Mouse (Mus musculus) natural killer cell, adult 2 months (primary cell): Measurements from ENCODE around the gene Plxna2.

ENCODE experiments used
- DNase-seq, 2 experiments: peaks; one replicate each; pipeline ENCODE4 v3.0.0; 2022; ENCODE audit warnings: low spot score in 2 of 2

Gene Plxna2

DNA sequence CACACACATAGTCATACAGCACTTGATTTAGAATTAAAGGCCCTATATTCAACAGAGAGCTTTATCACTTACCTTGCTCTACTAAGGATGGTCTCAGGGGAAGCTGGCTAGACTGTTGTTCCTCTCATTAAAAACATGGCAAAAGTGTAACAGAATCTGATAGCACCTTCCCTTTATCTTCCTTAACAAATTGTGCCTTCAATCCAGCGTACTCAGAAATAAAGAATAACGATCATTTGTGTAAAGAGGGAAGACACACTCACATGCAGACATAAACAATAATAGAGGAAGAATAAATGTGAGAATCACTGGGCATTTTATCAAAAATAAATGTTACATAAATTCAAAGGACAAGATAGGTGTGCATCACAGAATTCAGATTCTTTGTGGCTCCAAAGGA is at the start of gene Plxna2:
TSS of gene Plxna2 (plus strand) at position 301 of the 400 bp plus-strand sequence.
- DNase-seq = no peak

DNA sequence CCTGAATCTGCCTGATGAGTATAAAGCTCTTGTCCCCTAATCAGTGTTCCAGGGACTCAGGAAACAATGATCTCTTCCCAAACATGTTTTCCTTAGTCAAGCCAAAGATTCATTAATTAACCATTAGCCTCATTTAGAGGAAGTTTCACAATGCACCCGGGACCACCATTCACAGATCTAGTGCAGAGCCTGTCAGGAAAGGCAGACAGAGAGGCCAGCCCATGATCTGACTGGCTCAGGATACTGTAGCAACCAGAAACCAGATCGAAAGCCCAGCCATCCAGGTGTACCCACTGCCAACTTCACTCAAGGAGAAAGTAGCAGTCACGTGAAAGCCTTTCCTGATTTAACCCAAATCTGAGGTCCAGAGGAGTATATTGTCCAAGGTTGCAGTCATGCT is 44.1 kb upstream of the Plxna2 start:
- DNase-seq = no peak

DNA sequence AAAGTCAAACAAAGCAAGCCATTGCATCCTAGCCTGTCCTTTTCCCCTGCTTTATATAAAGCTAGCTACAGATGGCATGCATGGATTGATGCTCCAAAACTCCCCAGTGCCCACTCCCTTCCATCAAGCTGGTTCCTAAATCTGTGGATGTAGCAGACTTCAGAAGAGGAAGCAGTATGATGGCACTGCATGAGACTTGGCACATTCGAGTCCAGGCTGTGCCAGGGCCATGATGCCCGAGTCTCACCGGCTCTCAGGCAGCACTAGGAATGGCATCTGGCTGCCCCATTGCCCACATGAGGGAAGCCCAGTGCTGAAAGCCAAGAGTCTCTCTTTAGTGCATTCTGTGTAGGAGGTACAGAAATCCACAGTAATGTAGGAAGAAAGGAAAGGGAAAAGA is 39.7 kb upstream of the Plxna2 start:
- DNase-seq = no peak

DNA sequence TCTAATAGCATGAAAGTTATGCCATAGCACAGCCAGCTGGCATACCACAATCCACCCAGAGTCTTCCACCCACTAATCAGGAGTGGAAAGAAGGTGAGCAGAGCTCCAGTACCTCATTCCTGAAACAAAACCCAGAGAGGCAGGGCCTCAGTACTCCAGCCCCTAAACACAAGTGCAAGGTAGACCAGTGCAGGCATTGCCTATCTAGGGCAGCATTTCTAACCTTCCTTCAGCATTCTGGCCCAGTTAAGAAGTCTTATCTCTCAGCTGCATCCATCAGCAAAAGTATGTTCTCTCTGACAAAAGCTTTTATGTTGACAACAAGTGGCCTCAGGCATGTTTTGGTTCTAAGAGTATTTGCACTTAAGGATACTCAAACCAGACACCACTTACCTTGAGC is 37.5 kb upstream of the Plxna2 start:
- no peak for DNase-seq

DNA sequence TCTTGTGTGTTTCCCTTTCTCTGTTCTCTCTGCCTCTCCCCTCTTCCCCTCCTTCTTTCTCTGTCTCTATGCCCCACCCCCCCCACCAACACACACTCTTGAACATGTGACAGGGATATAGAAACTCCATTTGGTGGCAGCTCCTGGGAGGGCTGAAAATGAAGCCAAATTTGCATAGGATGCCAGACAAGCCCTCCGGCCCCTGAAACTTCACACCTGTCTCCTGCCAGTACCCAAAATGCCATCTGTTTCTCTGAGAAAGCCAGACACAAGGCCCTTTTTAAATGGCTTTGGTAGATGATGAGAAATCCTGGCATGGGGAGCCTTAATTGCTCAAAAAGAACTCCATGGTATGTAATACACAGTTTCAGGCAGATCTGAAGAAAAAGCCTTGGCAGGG is 31.3 kb upstream of the Plxna2 start:
- DNase-seq = no peak

DNA sequence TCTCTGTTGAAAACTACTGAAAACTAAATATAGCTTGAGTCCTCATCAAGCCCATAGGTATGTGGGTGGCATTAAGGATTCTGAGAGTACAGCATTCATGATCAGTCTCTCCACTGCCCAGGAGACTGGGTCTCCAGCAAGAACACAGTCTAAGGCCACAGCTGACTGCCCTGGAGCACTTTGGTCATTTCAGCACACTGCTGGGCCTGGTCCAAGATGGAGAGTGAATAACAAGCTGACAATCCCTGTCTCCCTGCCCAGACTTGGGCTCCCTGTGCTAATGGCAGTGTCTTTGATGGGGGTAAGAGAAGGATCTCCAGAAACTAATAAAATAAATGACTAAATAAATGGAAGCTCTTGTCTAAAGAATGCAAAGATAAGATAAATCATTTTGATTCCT is 30.5 kb upstream of the Plxna2 start:
- DNase-seq = no peak

DNA sequence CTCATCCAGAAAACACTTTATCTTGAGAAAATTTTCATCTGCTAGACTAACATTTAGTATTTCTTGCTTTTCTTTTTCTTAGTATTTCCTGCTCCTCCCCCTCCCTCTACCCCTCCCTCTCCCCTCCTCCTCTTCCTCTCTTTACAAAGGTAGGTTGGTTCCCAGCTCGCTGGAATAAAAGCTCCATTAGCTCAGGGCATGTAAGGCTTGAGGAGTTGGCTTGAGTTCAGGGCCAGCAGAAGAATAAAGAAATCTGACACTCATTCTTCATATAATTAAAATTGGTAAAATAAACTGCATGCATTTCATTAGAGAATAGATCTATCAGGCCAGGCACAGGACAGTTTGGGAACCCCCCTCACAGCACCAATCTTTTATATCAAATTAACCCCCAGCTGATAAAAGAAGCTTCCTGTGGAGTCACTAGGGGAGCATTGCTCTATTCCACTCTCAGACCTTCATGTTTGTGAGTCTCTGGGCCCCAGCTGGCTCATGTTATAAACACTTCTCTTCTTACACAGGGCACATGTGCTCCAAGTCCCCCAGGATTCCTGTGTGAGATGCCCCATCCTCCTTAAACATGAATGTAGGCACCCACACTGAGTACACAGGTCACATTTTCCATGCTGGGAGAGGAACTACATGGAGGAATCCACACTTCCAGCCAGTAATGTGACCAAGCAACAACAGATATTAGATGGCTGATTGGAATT is 29.9 kb upstream of the Plxna2 start:
- DNase-seq = no peak

DNA sequence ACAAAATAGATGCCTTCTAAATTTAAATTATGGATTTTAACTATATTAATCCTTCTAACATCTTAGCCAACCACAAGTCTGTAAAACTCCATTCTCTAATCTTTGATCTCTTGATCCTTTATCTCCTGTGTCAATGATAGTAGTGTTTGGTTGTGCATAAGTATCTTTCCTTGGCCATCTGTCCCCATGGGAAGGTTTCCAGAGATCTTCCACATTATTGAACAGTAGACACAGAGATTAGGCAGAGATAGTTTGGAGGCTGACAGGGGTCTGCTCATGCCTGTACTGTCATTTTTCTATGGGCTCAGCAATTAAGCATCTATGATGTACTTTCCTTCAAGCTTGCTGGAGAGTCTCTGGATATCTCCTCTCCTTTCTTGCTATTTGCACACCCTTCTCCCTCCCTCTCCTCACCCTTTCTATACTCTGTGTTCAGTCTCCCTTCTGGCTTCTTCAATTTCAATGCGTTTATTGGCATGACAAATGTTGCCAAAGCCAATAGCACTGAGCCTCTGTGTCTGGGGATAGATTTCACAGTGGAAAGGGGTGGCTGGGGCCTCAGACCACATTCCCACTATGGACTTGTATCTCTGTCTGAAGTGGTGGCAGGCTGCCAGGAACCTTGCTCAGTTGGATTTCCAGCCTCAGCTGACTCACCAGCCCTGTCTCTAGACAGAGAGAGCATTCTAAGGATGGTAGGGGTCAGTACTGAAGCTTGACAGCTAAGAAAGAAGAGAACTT is 29.1 kb upstream of the Plxna2 start:
- no peak for DNase-seq

DNA sequence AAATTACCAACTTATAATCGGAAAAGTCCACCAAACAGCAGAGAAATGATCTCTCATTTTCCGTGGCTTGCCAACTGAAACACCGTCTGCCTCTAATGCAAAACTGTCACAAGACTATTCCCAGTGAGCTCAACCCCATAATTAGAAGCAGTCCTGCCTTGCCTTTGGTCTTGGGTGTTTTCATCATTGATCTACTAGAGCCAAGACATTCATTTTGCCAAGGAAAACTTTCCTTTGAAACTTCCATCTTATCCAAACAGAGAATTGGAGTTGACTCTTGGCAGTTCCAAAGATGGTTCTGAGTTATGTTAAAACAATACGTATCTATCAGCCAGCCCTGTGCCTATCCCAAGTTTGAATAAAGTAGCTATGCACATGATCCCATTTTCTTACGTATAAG is 24.9 kb upstream of the Plxna2 start:
- no peak for DNase-seq

DNA sequence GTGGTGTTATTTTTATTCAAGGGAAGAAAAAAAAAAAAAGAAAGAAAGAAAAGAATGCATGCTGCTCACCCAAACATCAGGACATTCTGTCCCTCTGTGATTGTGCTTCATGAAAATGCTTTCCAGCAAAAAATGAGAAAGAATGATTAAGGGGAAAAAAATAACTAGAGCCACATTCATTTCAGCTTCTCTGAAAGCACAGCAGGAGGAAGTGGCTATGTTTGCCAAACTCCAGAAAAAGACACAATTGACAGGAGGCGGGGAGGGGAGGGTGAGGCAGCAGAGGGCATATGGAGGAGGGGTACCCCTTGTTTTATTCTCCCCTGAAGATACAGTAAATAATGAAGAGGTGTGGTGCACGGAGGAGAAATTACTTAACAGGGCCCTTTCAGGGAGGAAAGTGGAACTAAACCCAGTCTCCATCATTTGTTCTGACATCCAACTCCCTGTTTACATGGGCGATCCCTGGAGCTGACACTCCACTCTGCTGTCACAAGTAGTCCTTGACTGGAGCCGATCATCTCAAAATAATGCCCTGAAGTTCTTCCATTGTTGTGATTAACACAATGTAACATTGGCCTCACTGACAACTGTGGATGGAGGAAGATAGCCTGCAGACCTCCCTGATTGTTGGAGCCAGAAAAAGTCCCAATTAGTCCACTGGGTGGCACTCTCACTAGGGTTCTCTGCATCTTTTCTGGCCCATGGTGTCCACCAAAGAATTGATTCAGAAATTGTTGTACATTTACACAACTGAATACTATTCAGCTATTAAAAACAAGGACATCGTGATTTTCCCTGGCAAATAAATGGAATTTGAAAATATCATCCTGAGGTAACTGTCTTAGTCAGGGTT is 10.4 kb upstream of the Plxna2 start:
- DNase-seq = no peak

DNA sequence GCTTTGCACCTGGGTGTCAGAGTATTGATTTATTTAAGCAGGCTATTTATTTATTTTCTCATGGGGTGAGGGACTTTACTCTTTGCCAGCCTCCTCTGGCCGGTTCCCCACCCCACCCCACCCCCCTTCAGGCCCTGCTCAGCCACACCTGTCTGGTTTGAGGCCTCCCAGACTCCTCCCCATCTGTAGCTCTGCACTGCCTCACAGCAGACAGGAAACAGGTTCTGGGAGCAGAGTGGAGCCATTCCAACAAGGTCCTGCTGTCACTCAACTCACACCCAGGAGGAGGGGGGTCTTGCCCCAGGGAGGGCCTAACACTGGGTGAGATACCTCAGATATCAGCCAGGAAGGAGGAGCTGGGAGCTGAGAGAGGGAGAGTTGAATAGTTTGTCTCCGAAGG is 7.5 kb upstream of the Plxna2 start:
- no peak for DNase-seq

DNA sequence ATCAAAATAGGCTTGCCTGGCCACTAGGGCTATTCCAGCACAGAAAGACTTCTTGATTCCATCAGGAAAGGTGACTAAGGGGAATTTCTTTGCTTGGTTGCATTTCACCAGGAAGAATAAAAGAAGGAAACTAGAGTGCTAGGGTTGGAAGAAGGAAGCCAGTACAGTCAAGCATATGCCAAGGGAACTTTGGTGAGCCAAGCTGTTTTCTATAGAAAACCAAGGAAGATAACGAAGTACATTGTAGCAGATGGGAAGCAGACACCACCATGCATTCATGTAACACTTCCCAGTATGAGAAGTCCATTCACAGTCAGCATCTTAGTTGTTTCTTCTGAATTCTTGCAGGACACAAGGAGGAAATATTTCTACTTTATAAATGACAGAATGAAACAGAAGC is 5.4 kb upstream of the Plxna2 start:
- no peak for DNase-seq

DNA sequence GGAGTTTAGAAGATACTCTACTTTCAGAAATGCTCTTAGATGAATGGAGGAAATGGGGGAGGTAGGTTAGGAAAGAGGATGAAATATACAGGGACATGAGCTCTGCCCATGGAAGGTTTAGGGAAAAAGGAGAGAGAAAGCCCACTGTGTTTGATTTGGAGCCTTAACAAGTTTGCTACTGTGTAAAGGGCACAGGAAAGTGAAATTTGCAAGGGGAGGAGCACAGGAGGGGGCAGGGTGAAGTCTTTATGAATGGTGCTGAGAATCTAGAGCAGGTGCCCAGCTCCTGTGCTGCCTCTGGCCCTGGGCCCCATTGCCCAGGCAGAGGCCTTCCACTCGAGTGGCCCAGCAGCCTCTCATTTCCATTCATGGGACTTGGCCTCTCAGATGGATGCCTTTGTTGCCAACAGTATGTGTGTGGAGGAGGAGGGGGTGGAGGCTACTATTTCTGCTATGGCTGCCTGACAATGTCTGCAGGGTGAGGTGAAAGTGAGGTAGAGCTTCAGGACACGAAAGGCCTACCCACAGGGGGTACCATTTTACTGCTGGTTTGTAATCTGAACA is 4.7 kb upstream of the Plxna2 start:
- DNase-seq = no peak

DNA sequence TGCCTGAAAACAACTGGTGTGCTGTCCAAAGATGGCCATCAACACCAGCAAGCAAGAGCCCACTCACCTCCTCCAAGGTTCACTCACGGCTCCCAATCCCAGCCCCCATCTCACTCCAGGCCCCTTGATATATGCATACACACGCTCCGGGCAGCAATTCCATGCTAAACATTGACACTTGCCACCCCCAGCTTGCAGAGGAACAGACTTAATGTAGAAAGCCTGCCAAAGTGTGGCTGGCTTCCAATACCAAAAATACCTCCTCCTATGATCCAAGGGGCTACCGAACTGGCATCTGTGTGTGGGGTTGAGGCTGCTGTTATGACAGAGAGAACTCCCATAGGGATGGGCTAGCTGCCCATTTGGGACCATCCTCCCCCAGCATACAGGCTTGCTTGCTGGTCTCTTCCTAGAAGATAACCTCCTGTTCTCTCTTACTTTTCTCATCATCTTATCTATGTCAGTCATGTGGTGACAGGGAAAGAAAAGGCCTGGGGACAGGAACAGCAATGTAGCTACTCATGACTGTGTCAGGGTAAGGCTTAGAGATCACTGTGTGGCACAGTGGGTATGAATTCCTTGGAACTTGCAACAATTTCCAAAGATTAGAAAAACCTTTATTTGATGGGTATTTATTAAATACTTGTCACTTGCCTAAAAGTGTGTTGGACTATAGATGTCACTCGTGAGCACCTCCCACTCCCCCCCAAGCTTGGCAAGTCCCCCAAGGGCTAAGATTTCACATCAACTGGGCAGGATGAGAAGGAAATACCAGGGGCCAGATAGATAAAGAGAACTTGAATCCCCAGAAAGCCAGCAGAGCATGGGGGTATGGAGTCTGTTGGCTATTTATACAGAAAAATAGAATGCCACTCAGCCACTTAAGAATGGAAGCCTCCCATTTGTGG is 3.8 kb upstream of the Plxna2 start:
- DNase-seq = no peak

DNA sequence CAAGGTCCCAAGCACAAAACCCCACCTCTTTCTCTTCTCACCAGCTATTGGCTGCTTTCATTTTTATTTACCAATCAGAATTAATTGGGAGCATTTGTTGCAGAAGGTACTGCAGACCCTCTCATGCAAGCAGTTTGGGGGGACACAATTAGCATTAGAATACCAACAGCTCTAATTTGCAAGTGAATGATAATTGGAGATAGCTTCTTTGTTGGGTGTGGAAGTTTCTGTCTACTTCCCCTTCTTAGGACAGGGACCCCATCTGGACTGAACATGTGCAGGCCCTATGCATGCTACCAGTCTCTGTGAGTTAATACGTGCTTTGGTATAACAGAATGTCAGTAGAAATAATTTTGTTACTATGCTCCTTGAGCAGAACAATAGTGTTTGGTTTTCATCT is 1.9 kb upstream of the Plxna2 start:
- DNase-seq = no peak

DNA sequence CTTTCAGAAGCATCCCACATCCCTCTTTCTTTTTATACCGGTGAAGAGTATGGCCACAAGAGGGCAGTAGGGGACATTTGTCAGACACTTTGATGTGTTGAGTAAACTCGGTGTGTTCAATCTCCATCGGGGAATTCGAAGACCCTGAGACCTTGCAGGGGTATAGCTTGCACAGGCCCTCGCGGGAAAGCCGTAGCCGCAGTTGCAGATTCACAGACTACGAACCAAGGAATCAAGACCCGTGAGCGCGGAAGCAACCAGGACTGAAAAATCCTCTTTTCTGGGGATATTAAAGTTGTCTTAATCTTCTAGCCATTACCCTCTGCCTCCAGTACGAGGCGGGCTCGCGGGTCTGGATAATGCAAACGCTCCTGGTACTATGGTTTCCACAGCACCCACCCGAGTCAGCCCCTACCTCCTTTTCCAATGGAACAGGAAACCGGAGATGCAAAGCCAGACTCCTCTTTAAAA is 858 bp downstream of the Plxna2 start:
- peak in 1 of 2 experiments; percentile 14 for DNase-seq

DNA sequence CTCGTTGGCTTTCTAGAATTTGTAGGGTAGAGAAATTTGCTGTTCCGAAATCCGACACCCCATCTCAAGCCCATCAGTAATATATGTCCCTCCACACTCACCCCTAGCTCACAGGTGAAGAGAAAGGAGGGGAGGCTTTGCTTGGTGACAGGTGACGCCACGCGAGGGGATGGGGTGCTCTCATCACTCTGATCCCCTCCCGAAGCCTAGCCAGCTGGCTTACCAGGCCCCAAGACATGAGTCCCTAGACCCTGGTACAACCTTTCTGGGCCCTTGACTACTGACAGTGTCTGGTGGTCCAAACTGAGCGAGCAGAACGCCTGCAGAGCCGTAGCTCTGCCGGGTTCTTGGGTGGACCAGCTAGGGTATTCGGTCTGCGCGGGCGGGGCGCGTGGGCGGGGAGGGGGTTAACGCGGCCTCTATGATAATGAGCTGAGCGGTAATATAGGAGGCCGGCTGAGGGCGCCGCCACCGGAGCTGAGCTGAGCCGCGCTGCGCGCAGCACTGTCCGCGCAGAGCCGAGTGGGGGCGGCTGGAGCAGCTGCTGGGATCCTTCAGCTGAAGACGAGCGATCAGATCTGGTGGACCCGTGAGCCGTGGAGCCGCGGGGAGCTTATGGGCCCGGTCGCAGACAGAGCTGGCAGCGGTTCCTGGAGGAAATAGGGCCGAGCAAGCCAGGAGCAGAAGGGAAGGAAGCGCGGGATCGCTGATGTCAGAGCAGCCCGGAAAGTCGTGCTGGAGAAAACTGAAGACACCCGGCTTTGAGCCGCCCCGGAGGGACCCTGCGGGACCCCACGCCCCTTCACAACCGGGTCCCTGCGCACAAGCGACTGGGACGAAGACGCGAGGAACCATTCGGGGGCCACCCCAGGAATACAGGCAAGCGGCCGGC is 1.6 kb downstream of the Plxna2 start:
- DNase-seq = peak in 1 of 2 experiments; percentile 3

DNA sequence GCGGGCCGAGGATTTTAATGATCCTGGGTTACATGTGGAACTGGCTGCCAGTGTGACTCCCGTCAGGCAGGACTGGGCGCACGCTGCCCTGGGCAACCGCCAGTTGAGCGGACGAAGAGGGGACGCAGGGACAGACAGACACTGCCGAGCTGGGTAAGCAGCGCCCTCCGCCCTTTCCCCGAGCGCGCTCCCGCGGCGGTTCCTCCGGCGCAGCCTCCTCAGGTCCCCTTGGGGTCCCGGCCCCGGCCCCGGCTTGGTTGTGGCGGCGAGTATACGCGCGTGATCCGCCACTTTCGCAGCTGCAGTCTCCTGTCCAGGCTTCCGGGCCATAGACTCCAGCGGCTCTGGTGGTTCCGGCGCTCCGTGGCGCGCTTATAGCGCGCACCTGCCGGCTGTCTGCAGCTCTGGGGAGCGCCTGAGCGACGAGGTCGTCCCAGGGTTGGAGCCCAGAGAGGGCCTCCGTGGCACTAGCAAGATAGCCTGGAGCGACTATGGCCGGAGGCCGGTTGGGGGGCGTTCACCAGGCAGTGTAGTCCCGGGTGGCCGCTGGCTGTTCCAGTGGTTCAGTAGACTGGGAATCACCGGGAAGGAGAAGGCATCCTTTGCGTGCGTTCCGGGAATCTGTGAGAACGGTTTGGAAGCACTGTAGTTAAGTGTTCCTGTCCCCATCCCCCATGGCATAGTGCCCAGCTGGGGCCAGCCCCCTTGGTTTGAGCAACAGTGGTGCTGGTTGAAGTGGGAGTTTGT is 2.4 kb downstream of the Plxna2 start:
- DNase-seq = no peak

DNA sequence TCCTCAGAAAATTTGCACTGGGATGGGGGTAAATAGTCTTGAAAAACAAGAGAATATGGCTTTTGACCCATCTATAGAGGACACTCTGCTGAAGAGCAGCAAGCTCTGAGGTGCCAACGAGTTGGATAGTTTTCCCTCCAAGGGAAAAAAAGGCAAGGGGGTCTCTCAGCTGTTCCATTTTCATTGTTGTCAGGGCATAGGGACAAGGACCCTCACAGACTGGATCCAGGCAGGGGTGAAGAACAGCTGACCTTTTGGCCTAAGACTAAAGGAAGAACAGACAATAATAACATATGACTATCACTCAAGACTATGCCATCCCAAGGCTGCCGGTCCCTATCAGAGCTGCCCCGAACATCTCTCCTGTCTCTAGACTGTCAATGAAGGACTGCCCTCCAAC is 4.2 kb downstream of the Plxna2 start:
- no peak for DNase-seq
